Mouse (Mus musculus): Measurements from ENCODE around the gene Zswim4.

DNA sequence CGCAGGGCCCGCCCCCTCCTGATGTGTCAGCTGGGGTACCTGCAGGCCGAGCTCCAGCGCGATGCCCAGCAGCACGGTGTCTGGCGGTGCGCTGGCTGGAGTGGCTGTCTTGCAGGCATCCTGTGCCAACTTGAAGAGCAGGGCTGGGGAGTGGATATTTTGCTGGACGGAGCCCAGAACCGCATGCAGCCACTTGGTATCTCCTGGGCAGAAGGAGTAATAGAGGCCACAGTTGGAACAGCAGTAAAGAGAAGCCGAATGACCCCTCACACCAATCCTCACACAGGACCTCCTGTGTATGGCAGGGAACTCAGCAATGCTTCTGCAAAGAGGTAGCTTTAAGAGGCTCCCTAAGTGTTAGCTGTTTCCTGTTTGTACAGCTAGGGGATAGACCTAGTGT is 19.6 kb downstream of the Zswim4 start:
- TF ChIP-seq CTCF (IDR thresholded peaks at IDR 0.05; ENCODE audit: low read depth), result no peak
- no peak for TF ChIP-seq EP300 (optimal IDR thresholded peaks at IDR 0.05)
